Mouse (Mus musculus): ENCODE data around the gene Arhgdib.
A peak's percentile ranks its signal among the peaks of the same experiment; 100 is the strongest.

Gene Arhgdib

GRCm38 (mm10) chr6:136921601-136922000 lies 20.1 kb downstream of the Arhgdib start:
- no peak for DNase-seq (ENCODE audit: inconsistent age in 2 of 2, low spot score in 1 of 2)

- peak; percentile 57 to 92 for DNase-seq (ENCODE audit: inconsistent age in 2 of 2, low spot score in 1 of 2)
Observed at GRCm38 (mm10) chr6:136920320-136921257, 21.1 kb downstream of the Arhgdib start.

- no peak for DNase-seq (ENCODE audit: inconsistent age in 2 of 2, low spot score in 1 of 2)
Observed at GRCm38 (mm10) chr6:136917885-136918284, 23.8 kb downstream of the Arhgdib start.

GRCm38 (mm10) chr6:136915721-136916395 lies 25.8 kb downstream of the Arhgdib start:
- DNase-seq (ENCODE audit: inconsistent age in 2 of 2, low spot score in 1 of 2): no peak

GRCm38 (mm10) chr6:136914234-136914633 lies 27.5 kb downstream of the Arhgdib start:
- DNase-seq (ENCODE audit: inconsistent age in 2 of 2, low spot score in 1 of 2): no peak

- DNase-seq (ENCODE audit: inconsistent age in 2 of 2, low spot score in 1 of 2): peak in 1 of 2 experiments; percentile 61
Observed at GRCm38 (mm10) chr6:136913384-136914126, 28.1 kb downstream of the Arhgdib start.

- DNase-seq (ENCODE audit: inconsistent age in 2 of 2, low spot score in 1 of 2): no peak
Observed at GRCm38 (mm10) chr6:136912751-136913265, 28.9 kb downstream of the Arhgdib start.

GRCm38 (mm10) chr6:136910247-136910890 lies 31.3 kb downstream of the Arhgdib start:
- DNase-seq (ENCODE audit: inconsistent age in 2 of 2, low spot score in 1 of 2): peak in 1 of 2 experiments; percentile 39

GRCm38 (mm10) chr6:136906937-136907293 lies 34.8 kb downstream of the Arhgdib start:
- no peak for DNase-seq (ENCODE audit: inconsistent age in 2 of 2, low spot score in 1 of 2)

GRCm38 (mm10) chr6:136906283-136906936 lies 35.3 kb downstream of the Arhgdib start:
- DNase-seq (ENCODE audit: inconsistent age in 2 of 2, low spot score in 1 of 2): no peak

GRCm38 (mm10) chr6:136903885-136904470 lies 37.7 kb downstream of the Arhgdib start:
- no peak for DNase-seq (ENCODE audit: inconsistent age in 2 of 2, low spot score in 1 of 2)

- no peak for DNase-seq (ENCODE audit: inconsistent age in 2 of 2, low spot score in 1 of 2)
Observed at GRCm38 (mm10) chr6:136902527-136902926, 39.2 kb downstream of the Arhgdib start.

GRCm38 (mm10) chr6:136901010-136901409 lies 40.7 kb downstream of the Arhgdib start:
- no peak for DNase-seq (ENCODE audit: inconsistent age in 2 of 2, low spot score in 1 of 2)

- no peak for DNase-seq (ENCODE audit: inconsistent age in 2 of 2, low spot score in 1 of 2)
Observed at GRCm38 (mm10) chr6:136900369-136901009, 41.2 kb downstream of the Arhgdib start.

- DNase-seq (ENCODE audit: inconsistent age in 2 of 2, low spot score in 1 of 2): no peak
Observed at GRCm38 (mm10) chr6:136898954-136899353, 42.7 kb downstream of the Arhgdib start.

- no peak for DNase-seq (ENCODE audit: inconsistent age in 2 of 2, low spot score in 1 of 2)
Observed at GRCm38 (mm10) chr6:136898222-136898621, 43.5 kb downstream of the Arhgdib start.

- no peak for DNase-seq (ENCODE audit: inconsistent age in 2 of 2, low spot score in 1 of 2)
Observed at GRCm38 (mm10) chr6:136897789-136898188, 43.9 kb downstream of the Arhgdib start.

GRCm38 (mm10) chr6:136894532-136895339 lies 47.0 kb downstream of the Arhgdib start:
- peak in 1 of 2 experiments; percentile 44 for DNase-seq (ENCODE audit: inconsistent age in 2 of 2, low spot score in 1 of 2)
